Mouse (Mus musculus) subcutaneous adipose tissue, adult 2 months (tissue): ENCODE results near the gene Gm42791. TPM values are rescaled to one million over a fixed set of nuclear protein-coding genes. Genes with fewer than 3 reads are reported as not detected.

ENCODE experiments used
- polyA plus RNA-seq: library from polyadenylated mRNA; depleted of rRNA; stranded (reverse); fragments of >200 nt; gene quantifications from 2 replicates; pipeline ENCODE4 v1.2.3, GENCODE M21; 2012; ENCODE audit warnings: low replicate concordance; rRNA removed

The Gm42791 gene
- polyA plus RNA-seq, result not detected in 2 replicates

GRCm38 (mm10) chr5:148994706-148995414 is at the start of gene Gm42791:
Gene Gm42791, minus strand, starts transcription at chr5:148995147.

GRCm38 (mm10) chr5:148929116-148929449 is 65.9 kb downstream of the Gm42791 start, which contains the start of gene Katnal1:
Gene Katnal1, minus strand, starts transcription at chr5:148929320.

Other genes with a start within 250 kb of the Gm42791 start
- 5.9 and 10.5 TPM in 2 replicates for gene Katnal1, start 65.8 kb downstream of the Gm42791 start, polyA plus RNA-seq
- 9.3 and 16.4 TPM in 2 replicates for gene Uspl1, start 189.2 kb upstream of the Gm42791 start, polyA plus RNA-seq
- 24.3 and 44.9 TPM in 2 replicates for gene Hmgb1, start 189.3 kb upstream of the Gm42791 start, polyA plus RNA-seq